Mouse (Mus musculus): ENCODE measurements around the gene Trmt2a. TPM values are rescaled to one million over a fixed set of nuclear protein-coding genes. Genes with fewer than 3 reads are reported as not detected.
A peak's percentile ranks its signal among the peaks of the same experiment; 100 is the strongest.
"Not testable (repeated sequence)": the region's sequence is repeated elsewhere in the genome, so short reads cannot be mapped to it uniquely, and the experiment has no call there.

Trmt2a gene
- polyA plus RNA-seq, 1 experiment from 2014 or later, result 102 TPM

- H3K27ac ChIP-seq (replicated peaks; ENCODE audit: low read depth, low read length), result no peak overlapping the region
- 92% methylated on average over 5 of the region's 5 CpGs for WGBS
- no peak overlapping the region for H3K4me3 ChIP-seq (ENCODE audit: low read depth, low read length)
- H3K27me3 ChIP-seq (ENCODE audit: control insufficient read depth, insufficient read depth, low read length), result no peaks in the 10 kb centered on the region
- H3K4me2 ChIP-seq (ENCODE audit: low read depth, low read length), result no peak overlapping the region
- peaks cover 11% of the 10 kb centered on the region for H3K36me3 ChIP-seq (replicated peaks; ENCODE audit: control insufficient read depth, insufficient read depth, low read depth, low read length)
- no peaks in the 10 kb centered on the region for H3K4me1 ChIP-seq (ENCODE audit: control insufficient read depth, insufficient read depth, low read length)
- ATAC-seq (replicated peaks; ENCODE audit: insufficient number of reproducible peaks, low FRiP score, low TSS enrichment, low read depth), result no peak
- no peaks in the 10 kb centered on the region for H3K9me3 ChIP-seq (replicated peaks; ENCODE audit: control insufficient read depth, low read length)
- H3K9ac ChIP-seq (replicated peaks; ENCODE audit: low read length), result no peak overlapping the region
- no peak for DNase-seq (ENCODE audit: low spot score)
Measured at GRCm38 (mm10) chr16:18268182-18268581, 19.7 kb downstream of the Trmt2a start.

DNA sequence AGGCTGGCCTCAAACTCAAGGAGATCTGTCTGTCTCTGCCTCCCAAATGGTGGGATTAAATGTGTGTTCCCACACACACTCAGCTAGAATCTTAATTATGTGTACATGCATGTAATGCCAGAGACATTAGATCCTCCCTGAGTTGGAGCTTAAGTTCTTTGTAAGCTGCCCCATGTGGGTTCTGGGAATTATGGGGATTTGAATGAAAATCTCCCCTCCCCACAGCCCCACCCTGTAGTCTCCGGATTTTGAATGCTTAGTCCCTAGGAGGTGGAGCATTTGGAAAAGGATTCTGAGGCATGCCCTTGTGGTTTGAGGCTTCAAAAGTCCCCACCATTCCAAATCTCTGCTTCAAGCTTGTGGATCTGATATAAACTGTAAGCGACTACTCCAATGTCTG is 26.7 kb downstream of the Trmt2a start:
- H3K9me3 ChIP-seq (replicated peaks; ENCODE audit: control insufficient read depth, low read length), result no peaks in the 10 kb centered on the region
- no peak overlapping the region for H3K9ac ChIP-seq (replicated peaks; ENCODE audit: low read length)
- H3K27me3 ChIP-seq (ENCODE audit: control insufficient read depth, insufficient read depth, low read length), result no peaks in the 10 kb centered on the region
- ATAC-seq (replicated peaks; ENCODE audit: insufficient number of reproducible peaks, low FRiP score, low TSS enrichment, low read depth), result no peak
- no peak overlapping the region for H3K27ac ChIP-seq (replicated peaks; ENCODE audit: low read depth, low read length)
- H3K4me2 ChIP-seq (ENCODE audit: low read depth, low read length), result no peak overlapping the region
- peaks cover 31% of the 10 kb centered on the region for H3K36me3 ChIP-seq (replicated peaks; ENCODE audit: control insufficient read depth, insufficient read depth, low read depth, low read length)
- no peak overlapping the region for H3K4me3 ChIP-seq (ENCODE audit: low read depth, low read length)
- no peaks in the 10 kb centered on the region for H3K4me1 ChIP-seq (ENCODE audit: control insufficient read depth, insufficient read depth, low read length)
- DNase-seq (ENCODE audit: low spot score), result no peak
- WGBS, result 94% methylated on average over 2 of the region's 2 CpGs

GRCm38 (mm10) chr16:18288166-18288565 is 39.7 kb downstream of the Trmt2a start:
- Histone ChIP-seq H3K9ac (replicated peaks; ENCODE audit: low read length) (peak overlapping the region; percentile 96), H3K9me3 (replicated peaks; ENCODE audit: control insufficient read depth, low read length) (no peaks in the 10 kb centered on the region), H3K4me3 (ENCODE audit: low read depth, low read length) (peak overlapping the region; percentile 74), H3K36me3 (replicated peaks; ENCODE audit: control insufficient read depth, insufficient read depth, low read depth, low read length) (peaks cover 11% of the 10 kb centered on the region), H3K4me2 (ENCODE audit: low read depth, low read length) (peak overlapping the region; percentile 71), H3K27ac (replicated peaks; ENCODE audit: low read depth, low read length) (peak overlapping the region; percentile 80), H3K4me1 (ENCODE audit: control insufficient read depth, insufficient read depth, low read length) (peaks cover 3% of the 10 kb centered on the region), H3K27me3 (ENCODE audit: control insufficient read depth, insufficient read depth, low read length) (no peaks in the 10 kb centered on the region)
- 2% methylated on average over 4 of the region's 4 CpGs for WGBS
- DNase-seq (ENCODE audit: low spot score) (peak; percentile 4), ATAC-seq (replicated peaks; ENCODE audit: insufficient number of reproducible peaks, low FRiP score, low TSS enrichment, low read depth) (no peak)

GRCm38 (mm10) chr16:18288581-18289061 is 40.1 kb downstream of the Trmt2a start:
- Histone ChIP-seq H3K36me3 (replicated peaks; ENCODE audit: control insufficient read depth, insufficient read depth, low read depth, low read length) (peaks cover 7% of the 10 kb centered on the region), H3K9ac (replicated peaks; ENCODE audit: low read length) (peak overlapping the region; percentile 96), H3K9me3 (replicated peaks; ENCODE audit: control insufficient read depth, low read length) (no peaks in the 10 kb centered on the region), H3K4me3 (ENCODE audit: low read depth, low read length) (peak overlapping the region; percentile 74), H3K27ac (replicated peaks; ENCODE audit: low read depth, low read length) (peak overlapping the region; percentile 80), H3K27me3 (ENCODE audit: control insufficient read depth, insufficient read depth, low read length) (no peaks in the 10 kb centered on the region), H3K4me1 (ENCODE audit: control insufficient read depth, insufficient read depth, low read length) (peaks cover 3% of the 10 kb centered on the region), H3K4me2 (ENCODE audit: low read depth, low read length) (peak overlapping the region; percentile 71)
- ATAC-seq (replicated peaks; ENCODE audit: insufficient number of reproducible peaks, low FRiP score, low TSS enrichment, low read depth) (peak; percentile 82), DNase-seq (ENCODE audit: low spot score) (peak; percentile 66)
- WGBS, result 1% methylated on average over 28 of the region's 31 CpGs

DNA sequence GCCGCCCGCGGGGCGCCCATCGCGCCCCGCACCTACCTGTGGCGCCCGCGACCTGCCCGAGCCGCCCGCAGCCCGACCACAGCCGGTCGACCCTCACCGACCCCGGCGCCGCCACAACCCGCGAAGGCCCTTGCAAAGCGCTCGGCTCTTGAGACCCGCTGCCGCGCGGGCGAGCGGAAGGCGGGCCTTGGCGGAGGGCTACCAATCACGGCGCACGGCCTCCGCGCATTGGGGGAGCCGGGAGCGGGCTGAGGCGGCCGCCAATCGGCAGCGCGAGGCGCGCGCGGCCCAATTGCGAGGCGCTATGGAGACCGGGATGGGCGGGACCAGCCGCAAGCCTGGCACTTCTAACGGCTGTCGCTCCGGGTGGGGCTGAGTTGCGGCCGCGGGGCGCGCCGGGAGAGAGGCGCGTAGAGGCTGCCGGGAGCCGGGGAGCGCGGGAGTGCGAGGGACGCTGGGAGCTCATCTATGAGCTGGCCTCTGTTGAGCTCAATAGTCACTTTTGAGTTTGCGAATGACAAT is 40.6 kb downstream of the Trmt2a start, which contains the start of gene Dgcr8:
Gene Dgcr8 (minus strand): TSS at position 180 of the 522 bp plus-strand sequence.
- Histone ChIP-seq H3K9ac (replicated peaks; ENCODE audit: low read length) (peak within 1 kb of the TSS; percentile 96), H3K9me3 (replicated peaks; ENCODE audit: control insufficient read depth, low read length) (no peaks in the 10 kb centered on the region), H3K27ac (replicated peaks; ENCODE audit: low read depth, low read length) (peak within 1 kb of the TSS; percentile 80), H3K4me1 (ENCODE audit: control insufficient read depth, insufficient read depth, low read length) (peaks cover 3% of the 10 kb centered on the region), H3K36me3 (replicated peaks; ENCODE audit: control insufficient read depth, insufficient read depth, low read depth, low read length) (peaks cover 2% of the 10 kb centered on the region), H3K4me3 (ENCODE audit: low read depth, low read length) (peak within 1 kb of the TSS; percentile 74), H3K4me2 (ENCODE audit: low read depth, low read length) (peak within 1 kb of the TSS; percentile 71), H3K27me3 (ENCODE audit: control insufficient read depth, insufficient read depth, low read length) (no peaks in the 10 kb centered on the region)
- peak; percentile 99 for ATAC-seq (replicated peaks; ENCODE audit: insufficient number of reproducible peaks, low FRiP score, low TSS enrichment, low read depth)
- under 1% methylated on average over 58 of the region's 71 CpGs for WGBS
- DNase-seq (ENCODE audit: low spot score), result peak; percentile 99

DNA sequence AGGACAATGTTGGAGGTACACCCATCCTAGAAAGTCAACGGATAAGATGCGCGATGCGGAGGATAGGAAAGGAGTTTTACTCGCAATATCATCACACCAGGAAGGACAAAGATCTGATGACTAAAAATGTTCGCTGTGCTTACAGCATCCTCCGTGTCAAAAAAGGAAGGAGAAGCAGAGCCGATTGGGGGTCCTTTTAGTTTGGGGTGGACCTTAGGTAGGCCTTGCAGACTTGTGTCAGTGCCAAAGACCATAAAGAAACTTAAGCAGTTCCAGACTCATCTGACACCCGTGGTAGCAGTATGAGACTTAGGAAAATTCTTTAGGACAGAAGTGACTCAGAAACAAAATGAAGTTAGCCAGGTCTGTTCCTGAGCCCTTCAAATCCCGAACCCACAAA is 41.1 kb downstream of the Trmt2a start:
- not testable (repeated sequence) for H3K27me3 ChIP-seq (ENCODE audit: control insufficient read depth, insufficient read depth, low read length); ATAC-seq (replicated peaks; ENCODE audit: insufficient number of reproducible peaks, low FRiP score, low TSS enrichment, low read depth); H3K36me3 ChIP-seq (replicated peaks; ENCODE audit: control insufficient read depth, insufficient read depth, low read depth, low read length); DNase-seq (ENCODE audit: low spot score); H3K4me1 ChIP-seq (ENCODE audit: control insufficient read depth, insufficient read depth, low read length); H3K9me3 ChIP-seq (replicated peaks; ENCODE audit: control insufficient read depth, low read length); H3K27ac ChIP-seq (replicated peaks; ENCODE audit: low read depth, low read length)
- peak overlapping the region; percentile 41 for H3K9ac ChIP-seq (replicated peaks; ENCODE audit: low read length)
- H3K4me2 ChIP-seq (ENCODE audit: low read depth, low read length), result peak overlapping the region; percentile 21; the same call in 1 of the 2 replicates
- peak overlapping the region; percentile 23; the same call in 1 of the 2 replicates for H3K4me3 ChIP-seq (ENCODE audit: low read depth, low read length)
- WGBS, result 4% methylated on average over 7 of the region's 10 CpGs

MicroRNAs within 50 kb of the gene (microRNA counts, 519-probe panel; counts per million panel counts)
- 993 counts per million, percentile 2 among the panel's probes with 10 or more counts for microRNA mmu-miR-1306

Small RNA genes lying within 50 kb of the gene (microRNA-seq; reads per million reads assigned to microRNA genes)
- 8.5 reads per million, percentile 10 among the genes with 10 or more reads in this experiment for gene Gm24572 (ENCODE audit: borderline number of aligned reads)
- 524 reads per million, percentile 63 among the genes with 10 or more reads in this experiment for gene Mir1306 (ENCODE audit: borderline number of aligned reads)

Other genes with a start within 250 kb of the Trmt2a start
- 118 and 130 TPM in 2 replicates for gene Dgcr6, start 195.8 kb upstream of the Trmt2a start, polyA plus RNA-seq (2014; fragmentation: Nextera tagmentation; extraction: Ambion mirVana)
- 10.4 and 11.0 TPM in 2 replicates for gene Prodh, start 158.5 kb upstream of the Trmt2a start, polyA plus RNA-seq (2014; fragmentation: Nextera tagmentation; extraction: Ambion mirVana)
- gene Rtn4r, start 121.0 kb upstream of the Trmt2a start, polyA plus RNA-seq (2014; fragmentation: Nextera tagmentation; extraction: Ambion mirVana), result 1.1 and 1.7 TPM in 2 replicates
- gene Ccdc188, start 30.8 kb upstream of the Trmt2a start, polyA plus RNA-seq (2014; fragmentation: Nextera tagmentation; extraction: Ambion mirVana), result not detected in 2 replicates
- 9.3 and 11.6 TPM in 2 replicates for gene Zdhhc8, start 13.5 kb upstream of the Trmt2a start, polyA plus RNA-seq (2014; fragmentation: Nextera tagmentation; extraction: Ambion mirVana)
- gene Ranbp1, start 53 bp downstream of the Trmt2a start, polyA plus RNA-seq (2014; fragmentation: Nextera tagmentation; extraction: Ambion mirVana), result 1,220 and 1,409 TPM in 2 replicates
- gene Gm49776, start 9.6 kb downstream of the Trmt2a start, polyA plus RNA-seq (2014; fragmentation: Nextera tagmentation; extraction: Ambion mirVana), result 0.94 and 2.7 TPM in 2 replicates
- gene Dgcr8, start 40.6 kb downstream of the Trmt2a start, polyA plus RNA-seq (2014; fragmentation: Nextera tagmentation; extraction: Ambion mirVana), result 31.3 and 32.2 TPM in 2 replicates
- gene Tango2, start 99.4 kb downstream of the Trmt2a start, polyA plus RNA-seq (2014; fragmentation: Nextera tagmentation; extraction: Ambion mirVana), result 20.4 and 27.9 TPM in 2 replicates
- 26.6 and 28.1 TPM in 2 replicates for gene Arvcf, start 99.5 kb downstream of the Trmt2a start, polyA plus RNA-seq (2014; fragmentation: Nextera tagmentation; extraction: Ambion mirVana)
- gene Txnrd2, start 177.7 kb downstream of the Trmt2a start, polyA plus RNA-seq (2014; fragmentation: Nextera tagmentation; extraction: Ambion mirVana), result 15.8 and 15.9 TPM in 2 replicates
- gene Comt, start 178.2 kb downstream of the Trmt2a start, polyA plus RNA-seq (2014; fragmentation: Nextera tagmentation; extraction: Ambion mirVana), result 47.4 and 49.3 TPM in 2 replicates